Mouse (Mus musculus): ENCODE measurements at regions not wholly inside any gene's neighbourhood (a gene's known extent, or its start where the extent isn't known, plus 50 kb on each side); places are given as distances from the start of the nearest gene placed in this dataset.

DNA sequence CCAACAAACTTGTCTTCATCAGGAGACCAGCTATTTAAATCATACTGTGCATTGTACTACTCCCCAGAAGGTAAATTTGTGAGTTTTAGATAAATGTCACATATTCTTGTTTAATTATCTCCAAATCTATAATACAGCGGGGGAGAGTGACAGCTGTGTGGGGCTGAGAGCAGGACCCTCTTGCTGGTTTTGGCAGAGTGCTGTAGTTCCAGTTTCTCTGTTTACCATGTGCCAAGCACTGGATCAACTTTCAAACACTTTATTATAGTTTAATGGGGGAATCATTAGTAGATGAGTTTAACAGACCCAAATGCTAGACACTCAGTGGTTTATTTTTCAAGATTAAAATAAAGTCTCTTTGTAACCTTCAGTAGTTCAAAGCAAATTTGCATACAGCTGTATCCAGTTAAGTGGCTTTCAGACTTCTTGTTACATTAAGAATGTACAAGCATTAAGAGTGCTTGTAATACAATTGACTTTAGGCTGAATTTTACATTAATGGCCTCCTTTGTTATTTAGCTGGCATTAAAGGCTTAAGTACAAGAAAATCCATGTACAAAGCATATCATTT is 90.7 kb upstream of the Zic1 start:
- intact Hi-C loops (cut with DNase I) = no loop called here

GRCm38 (mm10) chr9:91439106-91439505 is 73.5 kb upstream of the Zic1 start:
- no peak for DNase-seq (ENCODE audit: extremely low spot score in 1 of 2, low spot score in 2 of 2)

More for the DNA sequence above, 90.7 kb upstream of the Zic1 start:
- no peak for DNase-seq (ENCODE audit: extremely low spot score in 1 of 2, low spot score in 2 of 2)

More at GRCm38 (mm10) chr9:91439106-91439505, 73.5 kb upstream of the Zic1 start:
- intact Hi-C loops (cut with DNase I) = no loop called here

All from left cerebral cortex, postnatal 10 days (tissue).